Mouse (Mus musculus) T-helper 2 cell (primary cell): ENCODE data around the gene Rcor1.

ENCODE experiments used
- in situ Hi-C: fragments of 300-600 bp; cut with MboI, MseI; formaldehyde crosslinking; loops from one replicate; pipeline ENCODE4 v1.15.1; 2025; ENCODE audit warnings: high pct_unique_total_duplicates

The Rcor1 gene

GRCm38 (mm10) chr12:111021138-111021537 is 18.0 kb upstream of the Rcor1 start:
- in situ Hi-C loops: no loop called here

- in situ Hi-C loops: no loop called here
Observed at GRCm38 (mm10) chr12:111021577-111021976, 17.6 kb upstream of the Rcor1 start.

GRCm38 (mm10) chr12:111028176-111029167 is 10.7 kb upstream of the Rcor1 start:
- in situ Hi-C loops: no loop called here

GRCm38 (mm10) chr12:111029291-111029890 is 9.8 kb upstream of the Rcor1 start:
- in situ Hi-C loops: no loop called here

GRCm38 (mm10) chr12:111032839-111033238 is 6.3 kb upstream of the Rcor1 start:
- in situ Hi-C loops: no loop called here

GRCm38 (mm10) chr12:111035182-111035824 is 3.8 kb upstream of the Rcor1 start:
- in situ Hi-C loops: loop anchor here (5.0 kb wide), 1 partner anchor 438 kb away; no protein-coding TSS in a partner anchor

GRCm38 (mm10) chr12:111036198-111036775 is 2.9 kb upstream of the Rcor1 start:
- in situ Hi-C loops: loop anchor here (5.0 kb wide), 1 partner anchor 439 kb away; no protein-coding TSS in a partner anchor

GRCm38 (mm10) chr12:111037241-111038180 is 1.6 kb upstream of the Rcor1 start:
- in situ Hi-C loops: loop anchor here (5.0 kb wide), 1 partner anchor 440 kb away; no protein-coding TSS in a partner anchor

GRCm38 (mm10) chr12:111038231-111038975 is 748 bp upstream of the Rcor1 start:
- in situ Hi-C loops: loop anchor here (5.0 kb wide), 1 partner anchor 441 kb away; no protein-coding TSS in a partner anchor

GRCm38 (mm10) chr12:111039771-111040530 is 800 bp downstream of the Rcor1 start:
- in situ Hi-C loops: loop anchor here (5.0 kb wide), 1 partner anchor 443 kb away; no protein-coding TSS in a partner anchor

GRCm38 (mm10) chr12:111040531-111040860 is 1.3 kb downstream of the Rcor1 start:
- in situ Hi-C loops: no loop called here

GRCm38 (mm10) chr12:111041196-111041595 is 2.0 kb downstream of the Rcor1 start:
- in situ Hi-C loops: no loop called here

GRCm38 (mm10) chr12:111042365-111042764 is 3.2 kb downstream of the Rcor1 start:
- in situ Hi-C loops: no loop called here

GRCm38 (mm10) chr12:111044880-111045279 is 5.7 kb downstream of the Rcor1 start:
- in situ Hi-C loops: no loop called here

- in situ Hi-C loops: no loop called here
Observed at GRCm38 (mm10) chr12:111046866-111047265, 7.7 kb downstream of the Rcor1 start.

- in situ Hi-C loops: no loop called here
Observed at GRCm38 (mm10) chr12:111048201-111048600, 9.1 kb downstream of the Rcor1 start.

GRCm38 (mm10) chr12:111050256-111050655 is 11.1 kb downstream of the Rcor1 start:
- in situ Hi-C loops: no loop called here

- in situ Hi-C loops: no loop called here
Observed at GRCm38 (mm10) chr12:111063361-111063760, 24.2 kb downstream of the Rcor1 start.

GRCm38 (mm10) chr12:111064220-111064619 is 25.1 kb downstream of the Rcor1 start:
- in situ Hi-C loops: no loop called here
